Comparison of ENCODE assay signal across 19 mouse cellular contexts in the genomic region with DNA sequence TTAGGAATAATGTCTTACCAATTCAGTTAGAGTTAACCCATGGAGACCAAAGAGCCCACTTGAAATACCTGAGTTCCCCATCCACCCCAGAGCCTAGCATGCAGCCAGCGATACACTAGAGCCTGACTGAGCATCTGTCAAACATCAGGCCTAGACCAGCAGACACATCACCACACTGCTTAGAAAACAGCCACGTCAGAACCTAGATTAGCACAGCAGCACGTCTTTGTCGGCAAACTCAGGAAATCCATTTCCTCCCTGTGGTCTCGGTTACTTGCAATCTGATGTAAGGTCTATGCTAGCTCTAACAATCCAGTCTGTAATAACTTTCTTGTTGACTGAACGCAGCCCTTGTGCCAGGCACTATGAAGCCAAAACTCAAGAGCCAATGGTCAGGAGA. TPM values are rescaled to one million over a fixed set of nuclear protein-coding genes. Genes with fewer than 3 reads are reported as not detected.
DNase-seq lines count a peak whose midpoint lies in the region; ATAC-seq lines count a peak whose summit lies in the region.
"Had no signal": no experiment of that assay in that cellular context is flagged by ENCODE, and none has a peak within 500 bp of the region (broad histone marks: within the 10 kb centered on the region; RNA-seq: fewer than 3 reads in every experiment).

No protein-coding gene starts in this region.

- no peaks in the 10 kb centered on the region for H3K27me3 ChIP-seq in liver, embryonic 16.5 days (ENCODE audit: control insufficient read depth, insufficient read depth, low read depth, low read length)
- H3K27me3 ChIP-seq: embryonic facial prominence, embryonic 12.5 days; forebrain, embryonic 15.5 days; midbrain, embryonic 12.5 days; neural tube, embryonic 13.5 days had no signal

- no peak overlapping the region for H3K9ac ChIP-seq in liver, embryonic 16.5 days (ENCODE audit: low read depth, low read length)
- H3K9ac ChIP-seq: embryonic facial prominence, embryonic 12.5 days; forebrain, embryonic 15.5 days; midbrain, embryonic 12.5 days; neural tube, embryonic 13.5 days had no signal

- no peak for DNase-seq in liver
- peak; percentile 90 for DNase-seq in naive thymus-derived CD4-positive, alpha-beta T cell, adult 2 months (ENCODE audit: low read depth)
- no peak for DNase-seq in cerebellum, postnatal 10 days
- DNase-seq in frontal cortex, adult 2 months (ENCODE audit: extremely low spot score in 1 of 2, low spot score in 1 of 2): no peak
- DNase-seq in urinary bladder, postnatal 4 days (ENCODE audit: low spot score in 2 of 2): no peak
- DNase-seq in cerebellum, adult 11 months: no peak
- DNase-seq: adrenal gland, postnatal 36 days; cerebellum, adult 2 months; heart, postnatal 36 days; lung, adult 18-20 months; right cerebral cortex, adult 18-20 months had no signal

- peaks cover 26% of the 10 kb centered on the region for H3K36me3 ChIP-seq in liver, embryonic 16.5 days (ENCODE audit: control insufficient read depth, insufficient read depth)

- 30% methylated on average over 6 of the region's 6 CpGs for WGBS in liver, embryonic 16.5 days (ENCODE audit: insufficient replicate concordance)

- H3K9me3 ChIP-seq in liver, embryonic 16.5 days (replicated peaks; ENCODE audit: control insufficient read depth, low read length): no peaks in the 10 kb centered on the region
- H3K9me3 ChIP-seq: embryonic facial prominence, embryonic 12.5 days; forebrain, embryonic 15.5 days; midbrain, embryonic 12.5 days; neural tube, embryonic 13.5 days had no signal

- H3K4me2 ChIP-seq in liver, embryonic 16.5 days (ENCODE audit: low read depth, low read length): no peak overlapping the region
- H3K4me2 ChIP-seq: embryonic facial prominence, embryonic 12.5 days; forebrain, embryonic 15.5 days; midbrain, embryonic 12.5 days; neural tube, embryonic 13.5 days had no signal

- H3K4me3 ChIP-seq in liver, embryonic 16.5 days (ENCODE audit: low read depth, low read length): no peak overlapping the region
- H3K4me3 ChIP-seq: embryonic facial prominence, embryonic 12.5 days; forebrain, embryonic 15.5 days; midbrain, embryonic 12.5 days; neural tube, embryonic 13.5 days had no signal

- no peak for ATAC-seq in liver, embryonic 16.5 days (ENCODE audit: low read depth)
- ATAC-seq in common myeloid progenitor, adult 5-6 weeks (replicated peaks; ENCODE audit: low read depth, poor library complexity, severe bottlenecking): peak; percentile 68
- ATAC-seq: forebrain, embryonic 15.5 days; intestine, postnatal 0 days had no signal

- H3K4me1 ChIP-seq in liver, embryonic 16.5 days (ENCODE audit: control insufficient read depth, low read depth, low read length): peaks cover 19% of the 10 kb centered on the region

- 0 out of 2 replicates have a peak overlapping the region, but pooled peaks have one; percentile 3 for H3K27ac ChIP-seq in liver, embryonic 16.5 days (ENCODE audit: low read length)
- H3K27ac ChIP-seq: embryonic facial prominence, embryonic 12.5 days; forebrain, embryonic 15.5 days; midbrain, embryonic 12.5 days; neural tube, embryonic 13.5 days had no signal

RNA-seq across cellular contexts. Expression of gene Sh2b1, which starts 5.1 kb away (rescaled TPM):
- 14.2 and 14.5 TPM in 2 replicates for polyA plus RNA-seq in liver, embryonic 16.5 days (2015; fragmentation: Nextera tagmentation; extraction: Ambion mirVana)
- total RNA-seq in common myeloid progenitor, adult 5-6 weeks (2017): 16.6 and 17.3 TPM in 2 replicates
- 60.5 and 63.7 TPM in 2 replicates for polyA plus RNA-seq in frontal cortex, adult 2 months (2012; rRNA removed)

RNA-seq across cellular contexts. Expression of gene Atp2a1, which starts 7.2 kb away (rescaled TPM):
- 8.7 and 22.0 TPM in 2 replicates for polyA plus RNA-seq in liver, embryonic 16.5 days (2015; fragmentation: Nextera tagmentation; extraction: Ambion mirVana)
- 0.41 TPM in 1 of 2 replicates, not detected in the other for total RNA-seq in common myeloid progenitor, adult 5-6 weeks (2017)
- polyA plus RNA-seq in frontal cortex, adult 2 months (2012; rRNA removed): 1.2 and 1.9 TPM in 2 replicates
- polyA plus RNA-seq: stomach, embryonic 14.5 days had no signal

RNA-seq across cellular contexts. Expression of gene Tufm, which starts 17.1 kb away (rescaled TPM):
- polyA plus RNA-seq in liver, embryonic 16.5 days (2015; fragmentation: Nextera tagmentation; extraction: Ambion mirVana): 81.0 and 84.0 TPM in 2 replicates
- 92.3 and 108 TPM in 2 replicates for total RNA-seq in common myeloid progenitor, adult 5-6 weeks (2017)
- 97.2 and 102 TPM in 2 replicates for polyA plus RNA-seq in frontal cortex, adult 2 months (2012; rRNA removed)

RNA-seq across cellular contexts. Expression of gene Atxn2l, which starts 33.2 kb away (rescaled TPM):
- 21.6 and 24.5 TPM in 2 replicates for polyA plus RNA-seq in liver, embryonic 16.5 days (2015; fragmentation: Nextera tagmentation; extraction: Ambion mirVana)
- 37.0 and 51.1 TPM in 2 replicates for total RNA-seq in common myeloid progenitor, adult 5-6 weeks (2017)
- polyA plus RNA-seq in frontal cortex, adult 2 months (2012; rRNA removed): 144 and 153 TPM in 2 replicates

RNA-seq across cellular contexts. Expression of gene Rabep2, which starts 41.5 kb away (rescaled TPM):
- polyA plus RNA-seq in liver, embryonic 16.5 days (2015; fragmentation: Nextera tagmentation; extraction: Ambion mirVana): 6.0 and 6.3 TPM in 2 replicates
- total RNA-seq in common myeloid progenitor, adult 5-6 weeks (2017): 22.5 and 23.1 TPM in 2 replicates
- 22.0 and 25.4 TPM in 2 replicates for polyA plus RNA-seq in frontal cortex, adult 2 months (2012; rRNA removed)
